Mouse (Mus musculus) neural tube, embryonic 14.5 days (tissue): Measurements from ENCODE around the gene Arhgap4. TPM values are rescaled to one million over a fixed set of nuclear protein-coding genes. Genes with fewer than 3 reads are reported as not detected.
A peak's percentile ranks its signal among the peaks of the same experiment; 100 is the strongest.

Experiments
- ATAC-seq: fragments of 200-750 bp; cut with Nextera tagmentation; 2 replicates; pipeline ENCODE4 v1.8.0; 2017; ENCODE audit warnings: low read depth, mild to moderate bottlenecking, moderate TSS enrichment, moderate library complexity
- H3K27ac ChIP-seq: fragments of 300-500 bp; sonication (generic); 2 replicates; pipeline ENCODE4 v1.5.1; 2014; ENCODE audit warnings: low read depth, mild to moderate bottlenecking, control low read depth, low read length, moderate library complexity, mixed read lengths
- H3K27me3 ChIP-seq: fragments of 300-500 bp; sonication (generic); 2 replicates; pipeline ENCODE4 v1.6.1; 2014; ENCODE audit warnings: low read length; ENCODE audit not compliant: control insufficient read depth, insufficient read depth
- H3K36me3 ChIP-seq: fragments of 300-500 bp; sonication (generic); 2 replicates; pipeline ENCODE4 v1.6.1; 2014; ENCODE audit warnings: low read length, mixed read lengths; ENCODE audit not compliant: control insufficient read depth, insufficient read depth
- H3K4me1 ChIP-seq: fragments of 300-500 bp; sonication (generic); 2 replicates; pipeline ENCODE4 v1.6.1; 2014; ENCODE audit warnings: low read length; ENCODE audit not compliant: control insufficient read depth, insufficient read depth
- H3K4me2 ChIP-seq: fragments of 300-500 bp; sonication (generic); 2 replicates; pipeline ENCODE4 v1.6.1; 2014; ENCODE audit warnings: mild to moderate bottlenecking, low read depth, low read length, control low read depth
- H3K4me3 ChIP-seq: fragments of 300-500 bp; sonication (generic); 2 replicates; pipeline ENCODE4 v1.5.1; 2014; ENCODE audit warnings: low read depth, low read length, control low read depth, mixed read lengths
- H3K9ac ChIP-seq: fragments of 300-500 bp; sonication (generic); replicated peaks from 2 replicates; pipeline ENCODE4 v1.6.1; 2014; ENCODE audit warnings: low read depth, mild to moderate bottlenecking, control low read depth, low read length, mixed read lengths
- H3K9me3 ChIP-seq: fragments of 300-500 bp; sonication (generic); 2 replicates; pipeline ENCODE4 v1.6.1; 2016; ENCODE audit warnings: low read length; ENCODE audit not compliant: control insufficient read depth
- WGBS: fragments of 180-500 bp; shearing (Covaris S2); extraction: QIAGEN DNeasy Blood & Tissue Kit; methylation state at CpG from one replicate; pipeline ENCODE4 v1.1.7; 2014; 5-methylcytosine and 5-hydroxymethylcytosine counted together
- polyA plus RNA-seq: library from polyadenylated mRNA; unstranded; fragments of >200 nt; fragmentation: Nextera tagmentation; extraction: Ambion mirVana; gene quantifications from 2 replicates; pipeline ENCODE4 v1.2.1, GENCODE M21; 2014

Arhgap4 gene
- polyA plus RNA-seq: 3.3 and 3.8 TPM in 2 replicates

- Histone ChIP-seq H3K9ac (peak within 1 kb of the TSS; percentile 61), H3K4me3 (peak within 1 kb of the TSS; percentile 54), H3K27me3 (no peaks in the 10 kb centered on the region), H3K27ac (peak within 1 kb of the TSS; percentile 70), H3K4me1 (no peaks in the 10 kb centered on the region), H3K36me3 (0 out of 2 replicates have a peak, but pooled peaks cover 5% of the 10 kb centered on the region), H3K9me3 (no peaks in the 10 kb centered on the region), H3K4me2 (peak within 1 kb of the TSS; percentile 60)
- ATAC-seq: peak; percentile 99
- 19% methylated on average over 43 of the region's 43 CpGs for whole genome bisulfite sequencing
Measured at GRCm38 (mm10) chrX:73921823-73922549, at the start of gene Arhgap4, which contains the start of gene Naa10. TSS of gene Arhgap4 (minus strand) at chrX:73921870. TSS of gene Naa10 (minus strand) at chrX:73921944.

- no peak for ATAC-seq
- Histone ChIP-seq H3K4me3 (no peak overlapping the region), H3K36me3 (no peaks in the 10 kb centered on the region), H3K9me3 (no peaks in the 10 kb centered on the region), H3K4me1 (no peaks in the 10 kb centered on the region), H3K27me3 (no peaks in the 10 kb centered on the region), H3K27ac (no peak overlapping the region), H3K4me2 (no peak overlapping the region), H3K9ac (no peak overlapping the region)
Measured at GRCm38 (mm10) chrX:73970781-73971180, 49.1 kb upstream of the Arhgap4 start.

- Histone ChIP-seq H3K27ac (no peak overlapping the region), H3K4me1 (no peaks in the 10 kb centered on the region), H3K9ac (no peak overlapping the region), H3K27me3 (no peaks in the 10 kb centered on the region), H3K4me3 (no peak overlapping the region), H3K36me3 (no peaks in the 10 kb centered on the region), H3K9me3 (no peaks in the 10 kb centered on the region), H3K4me2 (no peak overlapping the region)
- WGBS: 98% methylated on average over 2 of the region's 2 CpGs
- ATAC-seq: no peak
Measured at GRCm38 (mm10) chrX:73969729-73970128, 48.1 kb upstream of the Arhgap4 start.

GRCm38 (mm10) chrX:73969167-73969566 is 47.5 kb upstream of the Arhgap4 start:
- 86% methylated on average over 1 of the region's 1 CpGs for WGBS
- H3K36me3 ChIP-seq: no peaks in the 10 kb centered on the region
- no peak overlapping the region for H3K4me3 ChIP-seq
- H3K9me3 ChIP-seq: no peaks in the 10 kb centered on the region
- no peak for ATAC-seq
- H3K27ac ChIP-seq: no peak overlapping the region
- 0 out of 2 replicates have a peak, but pooled peaks cover 3% of the 10 kb centered on the region for H3K4me1 ChIP-seq
- no peak overlapping the region for H3K4me2 ChIP-seq
- no peaks in the 10 kb centered on the region for H3K27me3 ChIP-seq
- H3K9ac ChIP-seq: no peak overlapping the region

DNA sequence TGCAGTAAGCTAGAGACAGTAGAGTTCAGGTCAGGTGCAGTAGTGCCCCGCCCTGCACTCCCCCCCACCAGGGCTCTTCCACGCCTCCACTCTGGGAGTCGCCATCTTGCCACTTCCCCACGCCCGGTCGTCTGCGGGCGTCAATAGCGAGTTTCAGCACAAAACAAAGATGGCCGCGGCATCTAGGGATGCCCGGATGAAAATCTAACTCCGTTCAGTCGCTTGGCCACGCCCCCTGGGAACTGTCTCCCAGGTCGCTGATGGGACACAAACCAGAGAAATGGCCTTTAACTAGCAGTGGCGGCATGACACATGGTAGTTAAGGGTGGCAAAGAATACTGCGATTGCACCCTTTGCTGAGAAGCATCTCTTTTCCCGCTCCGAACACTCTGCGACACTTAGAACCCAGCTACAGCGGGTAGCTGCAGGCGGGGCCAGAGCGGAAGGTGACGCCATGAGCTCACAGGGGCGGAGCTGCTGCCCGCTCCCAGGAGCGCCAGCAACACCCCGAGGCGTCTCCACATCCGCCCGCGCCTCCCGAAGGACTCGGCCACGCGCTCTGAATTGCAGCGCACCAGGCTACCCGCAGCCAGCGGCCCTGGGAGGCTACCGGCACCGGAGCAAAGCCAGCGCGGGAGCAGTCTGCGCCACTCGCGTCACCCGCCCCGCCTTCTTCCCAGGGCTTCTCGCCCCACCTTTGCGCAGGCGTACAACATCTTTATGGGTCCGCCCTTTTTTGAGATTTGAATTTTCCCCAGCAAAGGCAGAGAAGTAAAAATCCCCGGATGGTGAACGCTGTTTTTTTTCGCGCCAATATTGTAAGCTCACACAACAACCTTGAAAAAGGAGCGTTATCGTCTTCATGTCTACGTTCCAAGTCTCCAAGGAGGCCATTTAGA is 45.8 kb upstream of the Arhgap4 start:
- H3K4me1 ChIP-seq: peaks cover 9% of the 10 kb centered on the region; the same call in 1 of the 2 replicates
- peak overlapping the region; percentile 93 for H3K27ac ChIP-seq
- ATAC-seq: peak; percentile 86
- H3K27me3 ChIP-seq: no peaks in the 10 kb centered on the region
- H3K9me3 ChIP-seq: no peaks in the 10 kb centered on the region
- peak overlapping the region; percentile 49 for H3K4me2 ChIP-seq
- H3K36me3 ChIP-seq: no peaks in the 10 kb centered on the region
- peak overlapping the region; percentile 55 for H3K4me3 ChIP-seq
- peak overlapping the region; percentile 69 for H3K9ac ChIP-seq
- WGBS: 9% methylated on average over 55 of the region's 60 CpGs

DNA sequence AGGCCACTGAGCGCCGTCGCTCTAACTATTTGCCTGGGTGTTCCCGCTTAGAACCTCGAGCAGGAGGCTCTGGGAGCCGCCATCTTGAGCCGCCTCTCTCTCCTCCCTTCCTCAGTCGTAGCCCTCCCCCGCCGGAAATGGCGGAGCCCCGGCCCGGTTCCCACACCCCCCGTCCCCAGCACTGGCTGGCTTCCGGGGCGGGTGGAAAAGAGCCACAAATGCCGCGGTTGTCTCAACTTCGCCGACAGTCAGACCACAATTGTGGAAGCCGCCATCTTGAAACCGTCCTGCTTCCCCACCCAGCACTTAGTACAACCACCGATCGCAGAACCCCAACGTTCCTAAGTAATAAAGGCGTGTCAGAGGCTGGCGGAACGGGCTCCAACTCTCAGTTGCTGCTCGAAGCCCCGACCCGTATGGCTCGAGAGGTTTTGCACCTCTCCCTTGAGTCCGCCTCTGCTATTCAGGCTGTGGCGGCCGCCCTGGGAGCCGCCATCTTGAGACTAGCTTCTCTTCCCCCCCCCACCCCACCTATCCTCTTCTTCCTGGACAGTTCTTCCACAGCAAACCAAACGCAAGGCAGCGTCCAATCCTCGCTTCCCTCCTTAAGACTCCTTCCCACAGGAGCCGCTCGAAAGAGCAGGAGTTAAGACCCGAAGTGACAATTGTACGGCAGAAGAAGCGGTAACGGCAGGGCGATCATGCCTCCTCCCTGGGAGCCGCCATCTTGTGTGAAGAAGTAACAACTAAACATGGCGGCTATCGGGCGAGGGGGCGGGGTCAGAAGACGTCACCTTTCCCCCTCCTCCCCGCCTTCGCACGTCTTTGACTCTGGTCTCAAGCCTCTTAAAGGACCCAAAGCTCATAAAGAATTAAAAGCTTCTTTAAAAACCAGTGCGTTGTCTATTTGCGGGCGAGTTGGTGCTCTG is 44.8 kb upstream of the Arhgap4 start, which contains the start of gene Hcfc1:
Gene Hcfc1, minus strand, starts transcription at position 110 of the 929 bp plus-strand sequence.
- Histone ChIP-seq H3K9ac (peak within 1 kb of the TSS; percentile 69), H3K4me2 (peak within 1 kb of the TSS; percentile 71), H3K4me3 (peak within 1 kb of the TSS; percentile 55), H3K4me1 (peaks cover 9% of the 10 kb centered on the region; the same call in 1 of the 2 replicates), H3K36me3 (no peaks in the 10 kb centered on the region), H3K27ac (peak within 1 kb of the TSS; percentile 93), H3K27me3 (no peaks in the 10 kb centered on the region), H3K9me3 (no peaks in the 10 kb centered on the region)
- peak; percentile 75 for ATAC-seq
- whole genome bisulfite sequencing: 22% methylated on average over 52 of the region's 58 CpGs

DNA sequence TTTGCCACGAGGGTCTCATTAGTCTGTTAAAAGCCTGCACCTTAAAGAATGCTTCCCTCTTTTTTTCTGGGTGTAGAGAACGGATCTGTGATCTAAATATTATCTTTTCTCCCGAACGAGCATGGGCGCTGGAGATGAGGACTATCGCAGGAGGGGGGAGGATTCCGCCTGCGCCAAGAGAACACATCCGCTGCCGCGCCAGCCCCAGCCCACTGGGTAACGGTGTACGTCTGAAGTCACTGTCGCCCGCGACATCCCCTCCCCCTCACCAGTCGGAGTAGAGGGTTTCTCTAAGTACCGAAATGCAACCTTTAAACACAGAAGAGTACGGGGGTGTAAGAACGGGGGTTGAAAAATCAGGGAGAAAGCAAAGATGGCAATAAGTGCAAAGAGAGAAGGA is 43.6 kb upstream of the Arhgap4 start:
- peak overlapping the region; percentile 71 for H3K4me2 ChIP-seq
- peak overlapping the region; percentile 69 for H3K9ac ChIP-seq
- no peaks in the 10 kb centered on the region for H3K27me3 ChIP-seq
- peak overlapping the region; percentile 55 for H3K4me3 ChIP-seq
- no peaks in the 10 kb centered on the region for H3K9me3 ChIP-seq
- H3K27ac ChIP-seq: peak overlapping the region; percentile 93
- ATAC-seq: no peak
- peaks cover 9% of the 10 kb centered on the region; the same call in 1 of the 2 replicates for H3K4me1 ChIP-seq
- H3K36me3 ChIP-seq: no peaks in the 10 kb centered on the region
- 18% methylated on average over 18 of the region's 20 CpGs for WGBS

DNA sequence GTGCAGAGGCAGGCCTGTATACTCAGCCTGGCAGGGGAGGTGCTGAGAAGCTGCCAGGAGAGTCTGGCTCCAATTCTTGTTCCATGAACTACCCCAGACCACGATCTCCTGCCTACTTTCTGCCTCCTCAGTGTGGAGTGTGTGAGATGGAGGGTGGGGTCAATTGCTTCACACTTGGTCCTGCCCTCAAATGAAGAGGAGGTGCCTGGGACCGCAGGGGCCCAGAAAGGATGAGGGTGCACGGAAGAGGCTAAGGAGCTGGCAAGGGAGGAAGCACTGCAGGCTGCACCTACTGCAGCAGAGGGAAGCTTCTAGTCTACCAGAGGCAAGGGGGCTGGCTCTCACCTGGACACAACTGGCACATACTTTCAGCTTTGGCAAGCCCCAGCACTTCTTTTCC is 42.7 kb upstream of the Arhgap4 start:
- peak overlapping the region; percentile 71 for H3K4me2 ChIP-seq

More for the DNA sequence above, 42.7 kb upstream of the Arhgap4 start:
- 49% methylated on average over 3 of the region's 3 CpGs for WGBS
- peak overlapping the region; percentile 21; the same call in 1 of the 2 replicates for H3K9ac ChIP-seq
- H3K27ac ChIP-seq: no peak overlapping the region
- no peaks in the 10 kb centered on the region for H3K9me3 ChIP-seq
- H3K36me3 ChIP-seq: 0 out of 2 replicates have a peak, but pooled peaks cover under 1% of the 10 kb centered on the region
- no peak for ATAC-seq
- no peaks in the 10 kb centered on the region for H3K27me3 ChIP-seq
- H3K4me1 ChIP-seq: peaks cover 9% of the 10 kb centered on the region; the same call in 1 of the 2 replicates
- H3K4me3 ChIP-seq: peak overlapping the region; percentile 55
